Mouse (Mus musculus) urinary bladder, adult 2 months (tissue): ENCODE data around the gene Olfr730. TPM values are rescaled to one million over a fixed set of nuclear protein-coding genes. Genes with fewer than 3 reads are reported as not detected.

Experiments
- DNase-seq: peaks from one replicate; pipeline ENCODE4 v3.0.0; 2022; ENCODE audit warnings: low spot score
- polyA plus RNA-seq: library from polyadenylated mRNA; depleted of rRNA; stranded (reverse); fragments of >200 nt; gene quantifications from 2 replicates; pipeline ENCODE4 v1.2.3, GENCODE M21; 2012; rRNA removed

Olfr730 gene
- not detected in 2 replicates for polyA plus RNA-seq

DNA sequence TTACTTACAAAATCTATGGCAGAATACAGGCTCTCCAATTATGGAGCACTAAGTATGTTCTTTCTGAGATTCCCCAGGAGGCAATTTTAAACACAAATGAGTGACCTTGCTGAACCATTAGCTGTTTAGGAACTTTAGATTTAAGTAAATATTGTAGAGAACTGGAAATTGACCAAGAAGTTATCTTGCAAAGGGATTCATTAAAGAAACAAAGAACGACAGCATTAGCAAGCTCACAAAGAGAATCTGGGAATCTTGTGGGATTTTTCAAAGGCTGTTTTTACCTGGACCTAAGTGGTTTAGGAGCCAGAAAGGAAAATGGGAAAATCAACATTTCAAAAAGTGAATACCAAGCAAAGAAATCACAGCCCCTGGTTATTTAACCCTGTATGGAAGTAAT lies at the start of gene Olfr730:
Gene Olfr730 (minus strand): TSS at position 101 of the 400 bp plus-strand sequence.
- no peak for DNase-seq

DNA sequence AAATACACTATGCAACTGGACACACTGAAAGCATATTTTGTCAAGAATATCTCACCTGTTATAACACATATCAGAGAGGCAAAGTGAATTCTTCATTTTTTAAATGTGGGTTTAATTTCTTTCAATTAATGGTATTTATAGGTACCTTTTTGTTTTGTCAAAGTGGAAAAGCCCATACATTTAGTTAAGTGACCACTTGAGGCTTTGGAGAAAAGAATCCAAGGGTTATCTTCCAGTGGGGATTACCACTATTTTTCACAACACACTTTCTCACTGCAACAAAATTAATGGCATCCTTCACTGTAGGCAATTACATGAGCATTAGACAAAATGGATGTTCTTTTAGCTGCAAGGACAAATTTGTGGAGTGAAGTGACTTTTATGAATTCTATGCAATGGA lies 35.2 kb downstream of the Olfr730 start, which contains the start of gene Olfr729:
Gene Olfr729 (minus strand): TSS at position 101 of the 400 bp plus-strand sequence.
- no peak for DNase-seq

DNA sequence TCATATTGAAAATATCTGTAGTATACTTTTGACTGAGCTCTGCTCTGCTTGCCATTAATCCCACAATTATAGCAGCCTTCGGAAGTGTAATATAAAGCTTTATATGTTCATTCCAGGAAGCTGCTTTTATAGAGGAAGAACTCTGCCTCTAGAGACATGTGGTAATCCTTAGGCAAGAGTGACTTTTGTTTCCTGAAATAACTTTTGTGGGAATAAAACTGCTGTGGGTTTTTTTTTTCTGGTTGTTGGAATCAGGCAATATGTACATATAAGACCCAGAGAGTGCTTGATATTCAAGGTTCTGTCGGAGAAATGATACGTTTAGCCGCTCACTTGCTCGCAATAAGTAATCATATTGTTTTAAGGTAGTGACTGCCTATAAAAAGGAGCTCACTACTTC lies 45.4 kb downstream of the Olfr730 start, which contains the start of gene Olfr728:
Gene Olfr728 (minus strand): TSS at position 101 of the 400 bp plus-strand sequence.
- DNase-seq = no peak

Other genes starting within 250 kb of the Olfr730 start
- not detected in 2 replicates for gene Olfr724, start 224.9 kb downstream of the Olfr730 start, polyA plus RNA-seq
- not detected in 2 replicates for gene Olfr725, start 147.8 kb downstream of the Olfr730 start, polyA plus RNA-seq
- not detected in 2 replicates for gene Olfr726, start 97.2 kb downstream of the Olfr730 start, polyA plus RNA-seq
- not detected in 2 replicates for gene Olfr727, start 65.0 kb downstream of the Olfr730 start, polyA plus RNA-seq
- not detected in 2 replicates for gene Olfr728, start 45.5 kb downstream of the Olfr730 start, polyA plus RNA-seq
- not detected in 2 replicates for gene Olfr729, start 35.3 kb downstream of the Olfr730 start, polyA plus RNA-seq
- gene Olfr731, start 53.7 kb upstream of the Olfr730 start, polyA plus RNA-seq = not detected in 2 replicates
- gene Olfr732, start 96.0 kb upstream of the Olfr730 start, polyA plus RNA-seq = not detected in 2 replicates
- gene Olfr733, start 113.3 kb upstream of the Olfr730 start, polyA plus RNA-seq = not detected in 2 replicates
- not detected in 2 replicates for gene Olfr734, start 138.6 kb upstream of the Olfr730 start, polyA plus RNA-seq
- gene Olfr735, start 160.7 kb upstream of the Olfr730 start, polyA plus RNA-seq = 0.07 TPM in 1 of 2 replicates, not detected in the other
- 1.1 and 1.4 TPM in 2 replicates for gene Tlr11, start 169.7 kb upstream of the Olfr730 start, polyA plus RNA-seq
- gene Olfr736, start 193.0 kb upstream of the Olfr730 start, polyA plus RNA-seq = not detected in 2 replicates
- gene Olfr738, start 219.4 kb upstream of the Olfr730 start, polyA plus RNA-seq = not detected in 2 replicates
- not detected in 2 replicates for gene Olfr739, start 230.4 kb upstream of the Olfr730 start, polyA plus RNA-seq